Mouse (Mus musculus) c-Kit-positive CD71-positive TER-119-positive erythroid progenitor cells, embryonic 14.5 days (primary cell): Measurements from ENCODE around the gene Mt2.
A peak's percentile ranks its signal among the peaks of the same experiment; 100 is the strongest.

ENCODE experiments used
- DNase-seq: peaks from one replicate; pipeline ENCODE4 v3.0.0-alpha.2; 2013; ENCODE audit warnings: low spot score

Gene Mt2

GRCm38 (mm10) chr8:94199202-94199869 lies 26.9 kb downstream of the Mt2 start:
- peak; percentile 79 for DNase-seq

DNA sequence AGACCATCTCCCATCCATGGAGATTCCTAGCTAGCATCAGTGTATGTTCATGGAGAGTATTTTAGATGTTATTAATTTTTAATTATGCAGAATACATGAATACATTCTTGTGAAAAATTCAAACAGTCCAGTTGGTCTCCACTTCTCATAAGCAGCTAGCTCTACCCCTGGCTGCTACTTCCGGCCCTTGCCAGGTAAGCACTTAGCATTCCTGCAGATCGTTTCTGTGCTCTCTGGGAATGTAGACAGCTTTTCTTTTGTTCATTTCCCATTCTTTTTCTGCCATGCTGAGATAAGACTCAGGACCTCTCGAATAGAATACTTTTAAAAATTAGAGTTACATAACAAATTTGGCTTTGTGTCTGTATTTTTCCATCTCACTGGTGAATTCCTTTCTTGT lies 31.6 kb downstream of the Mt2 start:
- DNase-seq, result no peak

- DNase-seq, result peak; percentile 66
Measured at GRCm38 (mm10) chr8:94205736-94206135, 33.3 kb downstream of the Mt2 start.

DNA sequence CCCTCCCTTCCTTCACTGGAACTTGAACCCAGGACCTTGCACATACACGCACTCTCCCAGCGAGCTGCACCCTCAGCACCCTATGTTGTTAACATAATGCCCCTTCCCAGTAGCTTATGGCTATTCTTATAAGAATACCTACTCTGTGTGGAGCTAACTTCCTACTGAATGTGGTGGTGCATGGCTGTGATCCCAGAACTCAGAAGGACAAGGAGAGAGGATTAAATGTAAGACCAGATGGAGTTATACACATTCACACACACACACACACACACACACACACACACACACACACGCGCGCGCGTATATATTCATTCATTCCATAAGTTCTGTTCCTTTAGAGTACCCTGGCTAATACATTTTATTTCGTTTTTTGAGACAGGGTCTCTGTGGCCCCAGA lies 33.8 kb downstream of the Mt2 start:
- no peak for DNase-seq

GRCm38 (mm10) chr8:94207491-94207890 lies 35.0 kb downstream of the Mt2 start:
- DNase-seq, result no peak

DNA sequence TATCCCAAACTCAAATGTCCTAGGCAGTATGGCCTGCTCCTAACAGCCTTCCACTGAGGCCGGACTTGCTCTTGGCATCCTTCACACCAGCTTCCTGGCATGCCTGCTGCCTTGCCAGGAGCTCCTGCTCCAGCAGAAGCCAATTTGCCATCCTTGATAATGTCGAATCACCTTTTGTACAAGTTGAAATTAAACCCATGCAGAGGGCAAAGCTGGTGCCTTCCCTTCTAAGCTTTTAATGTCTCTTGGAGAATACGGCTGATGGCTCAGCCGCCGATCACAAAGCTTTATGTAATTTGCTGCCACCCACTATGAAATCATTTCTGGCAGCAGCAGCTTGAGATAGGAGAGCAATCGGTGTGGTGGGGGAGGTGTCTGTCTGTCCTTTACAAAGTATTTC lies 37.2 kb downstream of the Mt2 start:
- no peak for DNase-seq

GRCm38 (mm10) chr8:94210225-94210624 lies 37.8 kb downstream of the Mt2 start:
- DNase-seq, result no peak

DNA sequence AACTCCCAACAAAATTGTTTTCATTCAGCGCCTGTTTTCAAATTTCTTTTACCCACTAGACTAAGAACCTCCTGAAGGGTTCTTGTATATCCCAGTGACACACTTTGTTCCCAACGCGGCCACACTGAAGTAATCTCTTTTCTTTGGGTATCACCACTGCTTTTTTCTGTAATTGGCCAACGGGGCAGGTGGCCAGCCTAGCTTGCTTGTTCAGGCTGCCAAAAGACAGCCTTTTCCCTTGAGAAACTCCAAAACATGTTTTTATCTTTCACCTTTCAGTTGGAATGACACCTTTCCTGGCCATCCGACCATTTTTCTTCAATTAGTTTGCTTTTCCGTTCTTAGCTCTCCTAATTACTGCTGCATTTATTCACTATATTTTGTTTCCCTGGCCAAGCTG lies 41.4 kb downstream of the Mt2 start:
- DNase-seq, result no peak

DNA sequence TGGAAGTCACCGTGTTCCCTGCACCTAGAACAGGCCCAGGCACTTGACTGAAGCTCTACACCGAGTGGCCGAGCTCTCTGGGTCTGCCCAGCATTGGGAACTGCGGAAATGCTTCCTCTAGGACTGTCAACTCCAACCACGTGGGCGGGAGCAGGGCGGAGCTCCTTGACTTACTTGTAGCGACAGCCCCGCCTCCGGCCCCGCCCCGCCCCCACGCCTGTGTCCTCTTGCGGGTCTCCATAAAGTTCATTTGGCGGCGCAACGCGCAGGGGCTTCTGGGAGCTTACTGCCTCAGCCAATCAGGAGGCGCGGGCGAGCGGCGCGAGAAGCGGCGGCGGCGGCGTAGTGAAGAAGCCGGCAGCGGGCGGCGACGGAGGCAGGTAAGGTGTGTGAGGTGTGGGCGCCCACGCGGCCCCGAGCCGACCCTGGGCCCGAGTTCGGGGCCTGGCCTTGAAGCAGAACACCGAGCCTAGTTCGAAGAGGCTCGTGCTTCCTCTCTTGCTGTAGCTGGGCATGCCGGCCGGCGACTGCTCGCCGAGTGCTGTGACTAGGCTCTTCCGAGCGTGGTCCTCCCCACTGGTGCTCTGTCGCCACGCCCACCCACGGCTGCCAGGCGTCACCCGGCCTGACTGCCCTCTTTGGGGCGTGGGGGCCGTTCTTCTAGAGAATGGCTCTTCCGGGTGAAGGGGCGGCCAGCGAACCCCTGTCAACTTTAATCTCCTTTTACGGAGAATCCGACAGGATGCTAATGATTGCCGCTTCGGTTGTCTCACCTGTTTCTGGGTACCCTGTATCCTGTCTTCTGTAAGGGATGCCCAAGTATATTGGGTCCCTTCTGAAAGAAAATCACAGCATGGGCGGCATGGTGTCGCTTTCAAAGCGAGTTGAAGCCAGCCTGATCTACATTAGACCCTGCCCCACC lies 42.0 kb downstream of the Mt2 start, which contains the start of gene Nup93:
Nup93 (plus strand) TSS at position 313 of the 922 bp plus-strand sequence.
- peak; percentile 99 for DNase-seq
